Mouse (Mus musculus) C2C12 (cell line): ENCODE results near the gene Tmem109.

ENCODE experiments used
- CEBPB ChIP-seq: IDR thresholded peaks from one replicate; pipeline ENCODE4 v1.6.1; 2011; ENCODE audit warnings: low read depth, mild to moderate bottlenecking, control low read depth, moderate library complexity
- CTCF ChIP-seq: IDR thresholded peaks from one replicate; pipeline ENCODE4 v1.5.1; 2011; ENCODE audit not compliant: control insufficient read depth, insufficient read depth, insufficient read length
- FOSL1 ChIP-seq: IDR thresholded peaks from one replicate; pipeline ENCODE4 v1.8.0; 2011; ENCODE audit warnings: mild to moderate bottlenecking, low read length; ENCODE audit not compliant: poor library complexity, insufficient read depth, severe bottlenecking
- MAX ChIP-seq: IDR thresholded peaks from one replicate; pipeline ENCODE4 v1.6.1; 2011; ENCODE audit warnings: mild to moderate bottlenecking, control low read depth
- MYOG ChIP-seq: IDR thresholded peaks from one replicate; pipeline ENCODE4 v1.6.1; 2011; ENCODE audit not compliant: control insufficient read depth, insufficient read length; ENCODE audit errors: extremely low read depth
- USF1 ChIP-seq: IDR thresholded peaks from one replicate; pipeline ENCODE4 v1.6.1; 2011; ENCODE audit warnings: low read depth, mild to moderate bottlenecking, control low read depth, moderate library complexity

DNA sequence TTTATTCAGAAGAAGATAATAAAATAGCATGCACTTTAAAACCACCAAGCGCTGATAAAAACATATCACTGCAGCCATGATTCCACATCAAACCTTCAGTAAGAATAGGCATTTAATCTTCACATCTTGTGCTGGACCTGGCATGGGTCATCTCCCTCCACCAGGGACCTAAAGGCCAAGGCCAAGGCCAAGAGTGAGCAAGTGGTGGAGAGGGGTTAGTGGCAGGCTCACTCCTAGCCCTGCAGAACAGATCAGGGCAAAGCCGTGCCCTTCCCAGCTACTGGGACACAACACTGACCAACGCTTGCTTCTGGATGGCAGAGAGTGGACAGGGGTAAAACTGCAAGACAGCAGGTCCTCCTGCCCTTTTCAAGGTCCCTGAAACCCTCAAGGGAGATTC lies 11.1 kb downstream of the Tmem109 start:
- TF ChIP-seq CTCF = no peak
- no peak for TF ChIP-seq MAX
- TF ChIP-seq CEBPB = no peak
- TF ChIP-seq MYOG = no peak
- no peak for TF ChIP-seq USF1
- no peak for TF ChIP-seq FOSL1
